Mouse (Mus musculus) spleen, postnatal 36 days (tissue): Measurements from ENCODE around the gene Cul4a.

Experiments used
- DNase-seq, 2 experiments: peaks; one replicate each; pipeline ENCODE4 v3.0.0; 2022; ENCODE audit warnings: low spot score in 2 of 2, mixed read lengths in 1 of 2

Gene Cul4a

DNA sequence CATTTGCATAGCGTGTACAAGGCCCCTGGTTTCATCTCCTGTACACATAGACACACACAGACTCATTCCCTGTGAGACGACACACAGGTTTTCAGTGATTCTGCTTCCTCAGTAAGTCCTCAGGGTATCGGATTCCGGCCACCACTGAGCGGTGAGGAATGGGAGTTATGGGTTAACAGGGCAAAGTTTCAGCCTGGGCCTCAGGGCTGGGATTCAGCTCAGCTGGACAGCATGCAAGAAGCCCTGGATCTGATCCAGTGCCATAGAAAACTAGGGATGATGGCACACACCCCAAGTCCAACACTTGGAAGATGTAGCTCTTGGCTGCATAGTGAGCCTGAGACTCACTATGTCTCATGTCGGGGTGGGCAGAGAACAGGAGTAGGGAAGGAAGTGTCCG is 74.5 kb downstream of the Cul4a start:
- DNase-seq, result no peak

DNA sequence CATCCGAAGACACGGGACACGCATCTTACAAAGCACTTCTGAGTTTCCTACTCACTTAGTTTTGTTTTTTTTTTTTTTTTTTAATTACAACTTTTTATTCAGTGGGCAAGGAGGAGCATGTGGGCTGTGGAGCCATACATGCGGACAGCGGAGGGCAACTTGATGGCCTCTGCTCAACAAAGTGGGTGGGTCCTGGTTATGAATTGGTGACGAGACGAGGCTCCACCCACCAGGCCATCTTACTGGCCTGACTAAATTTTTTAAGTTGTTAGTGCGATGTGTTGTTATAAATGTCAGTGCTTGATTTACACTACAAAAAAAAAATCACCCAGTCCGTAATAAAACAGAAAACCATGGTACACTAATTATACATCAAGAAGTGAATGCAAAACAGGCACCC is 75.0 kb downstream of the Cul4a start:
- DNase-seq, result no peak

DNA sequence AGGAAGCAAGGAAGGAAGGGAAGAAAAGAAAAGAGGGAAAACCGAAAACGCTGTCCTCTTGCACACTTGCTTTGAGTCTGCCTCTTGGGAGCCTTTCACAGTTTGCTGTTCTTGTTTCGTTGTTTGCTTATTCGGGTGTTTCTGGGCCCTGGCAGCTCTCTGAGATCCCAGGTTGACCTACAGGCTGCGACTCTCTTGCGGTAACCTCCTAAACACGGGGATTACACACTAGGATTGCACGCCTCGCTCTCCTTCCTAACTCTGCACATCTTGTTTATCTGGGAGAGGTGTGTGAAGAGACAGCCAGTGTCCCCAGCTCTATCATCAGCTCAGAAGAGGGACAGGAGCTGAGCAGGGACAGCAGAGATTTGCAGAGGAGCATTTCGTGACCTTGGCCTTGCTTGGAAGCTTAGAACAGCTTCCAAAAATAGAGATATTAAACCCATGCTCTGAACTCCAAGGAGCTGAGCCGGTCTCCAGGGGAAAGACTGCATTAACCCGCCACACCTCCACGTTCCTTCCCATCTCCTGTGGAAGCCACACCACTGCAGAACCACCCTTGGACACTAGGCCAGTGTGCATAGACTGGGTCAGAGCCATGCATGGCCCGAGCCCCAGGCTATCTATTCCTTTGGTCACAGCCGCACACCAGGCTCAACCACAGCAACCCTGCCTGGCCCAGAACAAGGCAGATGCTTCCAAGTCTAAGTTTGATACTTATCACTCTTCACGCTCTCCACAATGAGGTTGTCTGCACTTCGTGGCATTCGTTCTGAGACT is 75.7 kb downstream of the Cul4a start:
- no peak for DNase-seq

DNA sequence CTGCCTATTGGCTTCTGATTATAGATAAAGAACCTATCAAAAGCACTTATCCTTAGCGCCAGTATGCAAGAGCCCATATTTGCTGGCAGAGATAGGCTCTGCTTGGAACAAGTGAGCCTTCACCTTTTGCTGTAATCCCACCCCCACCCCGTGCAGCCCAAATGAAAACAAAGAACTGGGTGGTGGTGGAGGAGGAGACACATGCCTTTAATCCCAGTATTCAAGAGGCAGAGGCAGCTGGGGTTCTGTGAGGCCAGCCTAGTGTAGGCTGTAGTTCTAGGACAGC is 76.2 kb downstream of the Cul4a start:
- DNase-seq, result no peak

DNA sequence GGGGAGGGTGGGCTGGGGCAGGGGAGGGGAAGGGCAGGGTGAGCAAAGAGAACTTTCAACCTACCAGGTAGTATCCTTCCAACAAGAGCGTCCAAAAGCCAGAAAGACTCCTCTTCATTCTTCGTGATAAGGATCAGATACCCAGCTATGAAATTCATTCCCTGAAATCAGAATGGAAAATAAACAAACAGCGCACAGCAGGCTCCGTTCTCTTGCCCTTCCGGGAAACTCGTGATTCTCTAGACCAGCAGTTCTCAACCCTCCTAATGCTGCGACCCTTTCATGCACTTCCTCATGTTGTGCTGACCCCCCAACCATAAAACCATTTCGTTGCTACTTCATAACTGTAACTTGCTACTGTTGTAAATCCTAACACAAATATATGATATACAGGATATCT is 81.4 kb downstream of the Cul4a start:
- no peak for DNase-seq

DNA sequence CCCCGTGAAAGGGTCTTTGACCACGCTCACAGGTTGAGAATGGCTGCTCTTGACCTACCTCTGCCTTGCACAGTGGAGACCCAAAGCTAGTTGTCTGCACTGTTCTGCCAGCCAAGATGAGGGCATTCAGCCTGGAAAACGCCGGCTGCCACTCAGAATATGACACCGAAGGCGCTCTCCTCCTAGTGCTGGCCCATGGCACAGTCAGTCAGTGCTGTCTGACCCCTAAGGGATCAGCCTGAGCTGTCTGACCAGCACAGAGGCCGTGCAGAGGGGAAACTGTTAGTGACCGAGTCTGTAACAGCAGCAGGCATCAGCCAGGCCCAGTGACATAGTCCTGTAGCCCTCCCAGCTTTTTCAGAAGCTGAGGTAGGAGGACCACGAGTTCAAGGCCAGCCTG is 81.8 kb downstream of the Cul4a start:
- DNase-seq, result no peak

DNA sequence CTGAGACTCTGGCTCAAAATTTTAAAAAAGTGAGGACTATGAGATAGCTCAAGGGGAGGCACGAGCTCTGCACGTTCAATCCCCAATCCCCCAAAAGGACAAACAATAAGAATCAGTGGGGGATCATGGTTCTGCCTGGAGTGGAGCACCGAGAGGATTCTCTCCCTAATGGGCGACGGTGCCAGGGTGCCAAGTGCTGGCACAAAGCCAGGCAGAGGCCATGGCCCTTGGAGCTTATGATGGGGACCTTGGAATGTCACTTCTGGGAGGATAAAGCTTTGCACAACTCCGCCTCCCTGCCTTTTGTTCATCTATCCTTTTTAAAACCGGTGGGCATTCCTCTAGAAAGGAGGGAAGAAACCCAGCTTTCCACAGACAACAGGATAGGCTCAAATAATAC is 82.2 kb downstream of the Cul4a start:
- DNase-seq, result no peak

DNA sequence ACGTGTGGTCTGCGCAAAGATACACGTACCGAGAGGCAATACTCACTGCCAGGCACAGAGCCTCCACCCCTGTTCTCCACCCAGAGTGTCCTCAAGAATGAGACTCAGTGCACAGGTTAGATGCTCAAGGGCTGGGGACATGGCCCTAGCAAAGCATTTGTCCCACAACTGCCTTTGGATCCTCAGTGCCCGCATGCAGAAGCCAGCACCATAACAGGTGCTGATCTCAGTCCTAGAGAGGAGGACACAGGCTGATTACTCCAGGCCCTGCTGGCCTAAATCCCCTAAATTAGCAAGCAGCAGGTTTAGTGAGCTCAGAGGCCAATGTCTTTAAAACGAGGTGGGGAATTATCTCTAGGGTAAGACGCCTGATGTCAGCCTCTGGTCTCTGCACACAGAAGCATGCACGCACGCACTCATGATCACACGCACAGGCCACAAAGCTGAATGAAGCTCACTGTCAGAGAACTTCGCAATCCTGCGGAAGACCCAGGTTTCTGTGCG is 82.7 kb downstream of the Cul4a start:
- DNase-seq, result no peak

DNA sequence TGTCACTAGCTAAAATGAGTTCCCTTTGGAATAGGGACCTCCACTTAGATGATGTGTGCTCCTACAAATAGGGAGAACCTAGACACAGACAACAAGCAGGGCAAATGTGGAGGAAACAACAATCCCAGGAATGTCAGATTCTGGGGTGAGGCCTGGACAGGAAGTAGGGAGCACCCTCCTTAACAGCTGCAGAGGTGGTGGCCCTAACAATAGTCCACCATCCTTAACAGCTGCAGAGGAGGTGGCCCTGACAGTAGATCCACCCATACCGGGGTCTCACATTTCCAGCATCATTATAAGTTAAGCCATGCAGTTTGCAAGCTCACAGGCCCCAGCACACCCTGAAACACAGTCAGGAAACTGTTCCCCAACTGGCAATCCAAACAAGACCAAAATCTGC is 83.4 kb downstream of the Cul4a start:
- no peak for DNase-seq

DNA sequence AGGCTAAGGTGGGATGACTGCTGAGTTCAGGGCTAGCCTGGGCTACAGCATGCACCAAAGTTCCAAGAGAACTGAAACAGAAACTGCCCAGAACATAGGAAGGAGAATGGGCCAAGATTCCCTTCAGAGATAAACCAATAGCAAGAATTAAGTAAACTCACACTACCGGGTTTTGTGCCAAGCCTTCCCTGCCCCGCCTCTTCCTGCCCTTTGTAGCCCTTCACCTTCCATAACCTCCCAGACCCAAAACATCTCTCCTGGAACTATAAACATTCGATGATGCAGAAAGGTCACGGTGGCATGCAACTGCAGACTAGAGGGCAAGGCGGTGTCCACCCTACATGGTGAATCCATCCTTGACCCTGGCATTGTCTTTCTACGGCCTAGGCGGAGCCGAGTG is 84.8 kb downstream of the Cul4a start:
- DNase-seq, result no peak

DNA sequence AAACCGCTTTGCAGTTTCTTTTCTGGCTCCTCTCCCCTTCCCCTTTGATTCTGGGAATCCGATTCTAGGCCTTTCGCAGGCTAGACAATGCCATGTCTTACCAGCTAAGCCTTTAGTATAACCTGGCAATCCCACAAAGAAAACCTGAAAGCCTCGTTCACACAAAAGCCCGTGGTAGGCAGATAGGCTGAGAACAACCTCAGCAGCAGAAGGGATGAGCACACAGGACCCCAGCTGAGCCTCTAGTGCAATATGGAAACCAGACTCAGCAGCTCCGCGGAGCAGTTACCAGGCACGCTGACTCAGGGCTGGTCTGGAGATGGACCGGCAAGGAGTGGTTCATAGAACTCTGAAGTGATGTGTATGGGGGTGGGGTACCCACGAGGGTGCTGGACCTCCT is 89.4 kb downstream of the Cul4a start:
- no peak for DNase-seq

DNA sequence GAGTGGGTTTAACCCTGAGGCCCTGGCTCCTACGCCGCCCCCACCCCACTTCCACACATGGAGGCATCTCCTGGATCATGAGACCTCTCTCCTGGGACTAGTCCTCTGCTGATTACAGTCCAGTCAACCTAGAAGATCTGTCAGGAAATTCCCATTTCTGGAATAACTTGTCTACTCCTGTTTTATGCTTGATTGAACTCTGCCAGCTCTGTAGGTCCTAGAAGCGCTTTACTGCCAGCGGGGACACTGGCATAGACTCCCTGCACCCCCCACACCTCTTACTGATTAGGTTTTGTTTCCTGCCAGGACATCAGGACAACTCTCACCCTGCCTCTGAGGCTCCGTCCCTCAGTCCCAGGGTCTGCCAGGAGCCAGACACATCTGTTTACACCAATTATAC is 92.1 kb downstream of the Cul4a start:
- no peak for DNase-seq
